Mouse (Mus musculus) right cerebral cortex, postnatal 4 days (tissue): ENCODE measurements at regions not wholly inside any gene's neighbourhood (a gene's known extent, or its start where the extent isn't known, plus 50 kb on each side); places are given as distances from the start of the nearest gene placed in this dataset.

Experiments used
- DNase-seq: peaks from one replicate; pipeline ENCODE4 v3.0.0-alpha.2; 2022

DNA sequence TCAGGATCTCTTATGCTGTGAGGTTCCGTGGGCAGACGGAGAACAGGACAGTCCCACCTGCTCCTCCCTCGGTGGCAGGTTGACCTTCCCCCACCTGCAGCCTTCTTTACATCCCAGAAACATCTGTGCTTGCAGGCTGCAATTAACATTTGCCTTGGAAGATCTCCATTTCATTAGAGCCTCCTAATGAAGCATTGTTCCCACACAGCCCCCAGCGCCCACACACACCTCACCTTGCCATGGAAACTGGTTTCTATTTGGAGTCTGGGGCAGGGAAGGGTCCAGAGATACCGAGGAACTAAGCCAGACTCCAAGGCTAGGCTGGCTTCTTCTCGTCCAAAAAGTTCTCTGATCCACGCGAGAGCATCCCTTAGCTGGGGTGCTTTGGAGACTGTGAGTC, 56.6 kb upstream of the Rpl38 start:
- DNase-seq: no peak

DNA sequence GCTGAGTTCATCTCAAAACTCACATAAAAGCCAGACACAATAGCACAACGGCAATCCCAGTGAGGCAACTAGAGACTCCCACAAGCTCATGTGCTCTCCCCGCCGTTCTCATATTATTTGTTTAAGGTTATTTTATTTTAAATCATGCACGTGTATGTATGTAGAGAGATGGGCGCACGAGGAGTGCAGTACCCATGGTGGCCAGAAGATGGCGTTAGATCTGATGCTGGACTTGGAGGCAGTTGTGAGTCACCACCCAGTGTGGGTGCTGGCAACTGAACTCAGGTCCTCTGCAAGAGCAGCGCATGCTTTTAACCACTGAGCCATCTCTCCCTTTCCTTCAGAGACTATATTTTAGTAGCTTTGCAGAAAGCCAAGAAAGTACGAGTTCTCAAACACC, 60.3 kb upstream of the Rpl38 start:
- DNase-seq: no peak

DNA sequence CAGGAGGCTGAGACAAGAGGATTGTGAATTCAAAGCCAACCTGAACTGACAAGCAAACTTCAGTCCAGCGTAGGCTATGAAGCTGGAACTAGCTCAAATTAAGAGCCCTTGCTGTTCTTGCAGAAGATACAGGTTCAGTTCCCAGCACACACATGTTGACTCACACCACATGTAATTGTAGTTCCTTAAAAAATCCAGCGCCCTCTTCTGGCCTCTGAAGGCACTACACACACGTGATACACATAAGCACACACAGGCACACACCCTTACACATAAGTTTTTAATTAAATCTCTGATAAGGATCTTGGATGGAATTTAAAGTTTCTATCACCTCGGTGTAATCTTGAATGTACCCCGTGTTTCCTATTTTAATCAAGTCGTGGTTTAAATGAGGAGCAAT, 65.2 kb upstream of the Rpl38 start:
- DNase-seq: no peak

DNA sequence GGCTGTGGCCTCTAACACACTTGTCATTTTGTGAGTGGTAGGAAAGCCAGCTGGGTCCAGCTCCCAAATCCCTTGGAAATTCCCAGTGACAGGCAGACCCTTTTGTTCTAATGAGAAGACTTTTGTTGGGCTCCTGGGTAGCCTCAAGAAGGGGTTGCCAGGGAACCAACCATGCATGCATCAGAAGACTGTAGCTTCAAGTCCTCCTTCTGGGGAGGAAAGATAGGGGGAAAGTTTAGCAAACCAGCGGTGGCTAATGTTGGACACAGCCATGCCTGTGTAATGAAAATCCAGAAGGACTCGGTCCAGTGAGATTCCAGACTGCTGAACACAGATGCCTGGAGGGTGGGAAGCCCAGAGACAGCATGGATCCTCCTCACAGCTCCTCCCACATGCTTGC, 71.1 kb upstream of the Rpl38 start:
- DNase-seq: no peak

DNA sequence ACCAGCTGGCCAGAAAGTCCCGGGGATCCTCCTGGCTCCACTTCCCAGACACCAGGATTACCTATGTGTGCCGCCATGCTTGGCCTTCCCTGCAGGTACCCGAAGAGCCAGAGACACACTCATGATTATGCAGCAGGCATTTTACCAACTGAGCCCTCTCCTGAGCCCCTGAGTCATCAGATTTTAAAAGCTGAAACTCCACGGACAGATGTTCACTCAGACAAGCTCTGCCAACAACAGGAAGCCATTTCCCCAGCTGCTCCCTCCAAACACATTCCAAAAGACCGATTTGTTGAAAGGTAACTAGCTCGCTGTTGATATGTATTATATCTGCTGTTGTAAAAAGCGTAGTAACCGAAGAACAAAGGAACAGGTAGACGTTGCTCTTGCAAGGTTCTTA, 75.4 kb upstream of the Rpl38 start:
- no peak for DNase-seq

DNA sequence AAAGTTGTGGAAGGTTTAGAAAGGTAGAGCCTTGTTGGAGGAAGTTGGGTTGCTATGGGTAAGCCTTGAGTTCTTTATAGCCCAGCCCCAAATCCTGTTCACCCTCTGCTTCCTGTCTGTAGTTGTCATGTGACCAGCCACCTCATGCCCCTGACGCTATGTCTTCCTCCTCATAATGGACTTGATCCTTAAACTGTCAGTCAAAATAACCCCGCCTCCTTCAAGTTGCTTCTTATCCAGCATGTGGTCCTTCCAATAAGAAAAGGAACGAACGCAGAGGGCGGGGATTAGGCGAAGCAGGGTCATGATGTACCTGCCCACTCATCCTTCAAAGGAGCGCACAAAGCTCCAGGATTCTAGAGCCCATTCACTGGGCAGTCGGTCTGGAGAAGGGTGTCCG, 79.8 kb upstream of the Rpl38 start:
- DNase-seq: no peak

DNA sequence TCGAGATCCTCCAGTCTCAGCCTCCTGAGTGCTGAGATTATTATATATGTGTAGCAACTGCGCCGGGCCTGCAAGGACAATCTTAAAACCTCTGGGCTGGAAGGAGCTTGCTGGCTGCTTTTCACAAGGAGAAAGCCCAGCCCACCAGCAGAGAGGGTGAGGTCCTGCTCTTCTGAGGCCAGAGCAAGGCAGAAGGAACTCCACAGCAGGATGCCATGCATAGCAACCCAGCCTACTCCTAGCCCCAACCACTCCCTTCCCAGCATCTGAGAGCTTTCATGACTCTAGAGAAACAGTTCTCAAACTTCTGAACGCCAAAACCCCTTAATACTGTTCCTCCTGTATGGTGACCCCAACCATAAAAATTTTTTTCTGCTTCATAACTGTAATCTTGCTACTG, 80.3 kb upstream of the Rpl38 start:
- no peak for DNase-seq

DNA sequence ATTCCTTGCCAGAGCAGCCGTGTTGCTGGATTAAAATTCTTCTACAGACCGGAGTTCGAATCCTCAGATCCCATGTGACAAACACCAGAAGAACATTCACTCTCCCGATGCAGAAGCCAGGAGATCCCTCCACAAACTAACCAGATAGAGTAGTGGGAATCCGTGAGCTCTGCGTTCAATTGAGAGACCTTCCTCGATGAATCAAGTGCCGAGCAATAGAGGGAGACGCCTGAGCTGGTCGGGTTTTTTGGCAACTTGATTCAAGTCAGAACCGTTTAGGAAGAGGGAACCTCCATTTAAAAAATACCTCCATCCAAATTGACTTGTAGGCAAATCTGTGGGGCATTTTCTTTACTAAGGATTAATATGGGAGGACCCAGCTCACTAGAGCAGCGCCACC, 81.9 kb upstream of the Rpl38 start:
- no peak for DNase-seq

DNA sequence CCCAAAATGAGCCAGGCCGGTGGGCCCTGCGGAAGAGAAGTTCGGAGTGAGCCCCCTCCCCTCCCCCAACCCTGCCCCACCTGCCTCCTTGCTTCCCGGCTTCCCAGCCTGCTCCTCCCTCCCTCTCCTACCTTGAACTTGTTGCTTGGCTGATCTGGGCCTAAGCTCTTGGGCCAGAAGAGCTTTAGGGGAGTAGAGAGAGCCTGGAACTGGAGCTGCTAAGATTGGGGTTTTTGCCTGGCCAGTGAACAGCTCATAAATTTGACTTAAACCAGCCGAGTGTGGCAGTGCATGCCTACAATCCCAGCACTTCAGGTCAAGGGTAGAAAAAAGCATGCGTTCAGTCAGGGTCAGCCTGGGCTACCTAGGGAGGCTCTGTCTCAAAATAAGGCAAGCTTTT, 83.5 kb upstream of the Rpl38 start:
- DNase-seq: no peak

DNA sequence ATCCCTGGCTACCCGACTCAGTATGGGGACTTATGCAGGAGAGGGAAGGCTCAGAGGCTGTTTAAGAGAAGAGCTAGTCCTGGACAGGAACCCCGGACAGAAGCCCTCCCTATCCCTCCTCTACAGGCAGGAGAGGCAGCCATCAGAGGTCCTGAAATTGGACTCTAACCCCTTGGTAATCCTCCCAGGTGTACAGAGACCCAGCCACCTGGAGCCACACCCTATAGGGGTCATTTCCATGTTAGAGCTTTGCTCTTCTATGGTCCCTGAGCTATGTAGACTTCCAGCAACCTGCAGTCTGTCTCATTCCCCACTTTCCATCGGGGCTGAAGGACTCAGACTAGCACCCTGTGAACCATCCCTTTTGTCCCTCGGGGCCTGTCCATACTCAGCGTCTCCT, 84.2 kb upstream of the Rpl38 start:
- DNase-seq: no peak

DNA sequence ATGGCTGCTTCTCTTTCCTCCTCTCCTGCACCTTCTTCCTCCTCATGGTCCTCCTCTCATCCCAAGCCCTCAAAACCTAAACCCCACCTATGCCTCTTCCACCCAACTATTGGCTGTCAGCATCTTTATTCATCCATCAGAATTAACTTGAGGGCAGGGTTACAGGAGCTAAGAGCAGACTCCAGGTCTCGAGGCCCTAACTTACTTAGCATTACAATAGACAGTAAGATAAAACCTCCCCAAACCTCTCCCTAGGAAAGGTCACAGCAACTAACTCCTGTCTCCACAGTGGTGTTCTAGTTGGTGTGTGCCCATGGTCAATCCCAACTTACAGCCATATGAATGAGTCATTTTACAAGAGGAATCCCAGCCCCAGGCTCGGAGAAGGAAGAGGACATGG, 88.3 kb upstream of the Rpl38 start:
- no peak for DNase-seq

DNA sequence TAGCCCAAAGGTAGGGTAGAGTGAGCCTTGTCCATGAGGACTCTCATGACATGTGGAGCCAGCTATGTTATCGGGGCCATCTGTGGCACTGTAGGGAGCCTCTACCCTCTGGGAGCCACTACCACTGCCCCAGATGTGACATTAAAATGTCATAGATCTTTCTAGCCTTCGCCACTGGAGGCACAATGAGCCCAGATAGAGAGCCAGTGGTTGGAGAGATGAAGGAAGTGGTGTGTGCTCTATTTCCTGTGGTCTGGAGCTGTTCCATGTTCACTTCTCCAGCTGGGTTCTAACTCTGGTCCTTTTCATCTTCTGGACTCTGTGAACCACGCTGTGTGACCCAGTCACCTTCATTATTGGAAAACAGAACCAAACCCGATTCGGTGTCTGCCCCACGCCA, 89.8 kb upstream of the Rpl38 start:
- no peak for DNase-seq

DNA sequence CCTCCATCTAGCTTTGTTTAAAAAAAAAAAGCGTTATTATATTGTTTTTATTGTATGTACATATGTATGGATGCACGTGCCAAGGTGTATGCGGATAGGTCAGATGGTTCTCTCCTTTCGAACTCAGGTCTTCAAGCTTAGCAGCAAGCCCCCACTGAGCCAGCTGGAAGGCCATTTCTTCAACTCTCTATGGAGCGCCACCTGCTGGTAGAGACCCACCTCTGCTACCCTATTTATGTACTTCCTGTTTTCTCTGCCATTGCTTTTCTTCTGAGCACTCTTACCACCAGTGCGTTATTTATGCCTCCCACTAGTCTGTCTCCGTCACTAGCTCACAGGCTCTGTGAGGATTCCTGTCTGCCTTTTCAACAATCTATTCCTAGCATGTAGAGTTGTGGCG, 91.5 kb upstream of the Rpl38 start:
- DNase-seq: no peak

DNA sequence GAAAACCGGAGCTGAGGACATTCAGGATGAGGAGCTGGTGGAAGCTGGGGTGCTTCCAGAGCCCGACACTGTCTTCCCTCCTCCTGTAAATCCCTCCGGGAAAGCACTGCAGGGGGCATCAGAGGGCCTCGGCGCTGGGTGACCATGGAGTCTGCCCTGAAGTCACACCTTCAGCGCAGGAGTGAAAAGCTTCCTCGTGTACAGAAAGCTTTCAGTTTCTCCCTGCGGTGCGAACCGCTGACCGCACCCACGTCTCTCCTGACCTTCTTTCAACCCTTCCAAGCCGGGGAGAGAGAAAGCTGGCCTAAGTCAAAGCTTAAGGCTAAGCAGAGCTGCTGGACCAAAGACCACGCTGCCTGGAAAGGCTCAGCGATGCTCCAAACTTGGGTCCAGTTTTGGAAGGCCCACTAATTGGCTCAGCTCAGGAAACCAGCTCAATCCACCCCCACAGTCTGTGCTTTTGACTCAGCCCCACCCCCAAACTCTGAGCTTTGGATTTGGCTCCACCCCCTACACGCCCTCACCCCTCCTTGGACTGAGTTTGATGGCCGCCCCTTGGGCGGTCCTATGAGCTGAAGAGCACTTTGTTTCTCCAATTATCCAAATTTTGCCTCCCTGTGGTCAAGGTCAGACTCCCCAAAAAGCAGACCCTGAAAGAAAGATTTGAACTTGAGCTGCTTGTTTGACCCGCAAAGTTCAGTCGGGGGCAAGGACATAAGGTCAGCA, 97.0 kb upstream of the Rpl38 start:
- no peak for DNase-seq

DNA sequence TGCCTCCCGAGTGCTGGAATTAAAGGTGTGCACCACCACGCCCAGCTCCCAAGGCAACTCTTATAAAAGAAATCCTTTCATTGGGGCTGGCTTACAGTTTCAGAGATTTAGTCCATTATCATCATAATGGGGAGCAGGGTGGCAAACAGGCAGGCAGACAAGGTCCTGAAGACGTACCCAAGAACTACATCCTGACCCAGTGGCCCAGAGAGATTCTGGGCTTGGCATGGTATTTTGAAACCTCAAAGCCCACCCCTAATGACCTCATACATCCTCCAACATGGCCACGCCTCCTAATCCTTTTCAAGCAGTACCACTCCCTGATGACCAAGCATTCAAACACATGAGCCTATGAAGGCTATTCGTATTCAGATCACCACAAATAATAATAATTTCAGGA, 98.2 kb upstream of the Rpl38 start:
- no peak for DNase-seq

DNA sequence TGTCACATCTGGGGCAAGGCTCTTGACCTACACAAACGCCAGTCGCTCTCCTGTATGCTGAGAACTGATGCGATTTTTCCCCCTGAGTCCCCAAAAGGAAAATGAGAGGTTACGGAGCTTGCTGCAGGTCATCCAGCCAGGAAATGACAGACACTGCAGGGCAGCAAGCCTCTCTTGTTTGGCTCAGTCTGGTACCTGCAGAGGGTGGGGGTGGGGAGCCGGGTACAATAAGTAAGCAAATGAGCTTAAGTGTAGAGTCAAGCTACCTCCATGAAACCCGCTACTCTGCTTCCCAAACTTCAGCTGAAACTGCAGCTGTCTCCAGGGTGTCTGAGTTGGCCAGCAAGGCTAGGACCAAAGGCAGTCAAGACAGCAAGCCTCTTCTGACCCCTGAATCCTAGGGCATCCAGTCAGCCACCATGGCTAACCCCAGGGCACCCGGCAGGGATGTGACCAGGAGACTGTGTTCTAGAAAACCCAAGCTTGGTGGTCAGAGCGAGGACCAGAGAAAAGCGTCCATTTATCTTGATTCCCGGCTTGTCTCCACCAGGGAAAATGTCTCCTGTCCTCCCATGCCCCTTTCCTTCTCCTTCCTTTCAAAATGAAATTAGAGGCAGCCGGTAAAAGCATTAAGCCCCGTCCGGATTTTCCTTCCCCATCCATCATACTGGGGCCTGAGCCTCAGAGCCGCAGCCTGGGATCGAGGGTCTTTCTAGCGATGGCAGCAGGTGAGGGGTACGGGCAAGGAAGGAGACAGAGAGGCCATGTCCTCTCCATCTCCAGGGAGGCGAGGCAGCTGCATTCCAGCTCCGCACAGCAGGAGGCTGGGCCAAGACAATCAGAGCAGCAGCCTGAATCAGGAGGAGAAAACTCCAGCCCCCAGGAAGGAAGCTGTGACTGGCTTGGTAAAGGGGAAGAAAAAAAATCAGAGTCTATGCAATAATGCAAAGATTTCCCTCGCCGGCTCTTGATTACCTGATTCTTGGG, 100.2 kb upstream of the Rpl38 start:
- DNase-seq: no peak

DNA sequence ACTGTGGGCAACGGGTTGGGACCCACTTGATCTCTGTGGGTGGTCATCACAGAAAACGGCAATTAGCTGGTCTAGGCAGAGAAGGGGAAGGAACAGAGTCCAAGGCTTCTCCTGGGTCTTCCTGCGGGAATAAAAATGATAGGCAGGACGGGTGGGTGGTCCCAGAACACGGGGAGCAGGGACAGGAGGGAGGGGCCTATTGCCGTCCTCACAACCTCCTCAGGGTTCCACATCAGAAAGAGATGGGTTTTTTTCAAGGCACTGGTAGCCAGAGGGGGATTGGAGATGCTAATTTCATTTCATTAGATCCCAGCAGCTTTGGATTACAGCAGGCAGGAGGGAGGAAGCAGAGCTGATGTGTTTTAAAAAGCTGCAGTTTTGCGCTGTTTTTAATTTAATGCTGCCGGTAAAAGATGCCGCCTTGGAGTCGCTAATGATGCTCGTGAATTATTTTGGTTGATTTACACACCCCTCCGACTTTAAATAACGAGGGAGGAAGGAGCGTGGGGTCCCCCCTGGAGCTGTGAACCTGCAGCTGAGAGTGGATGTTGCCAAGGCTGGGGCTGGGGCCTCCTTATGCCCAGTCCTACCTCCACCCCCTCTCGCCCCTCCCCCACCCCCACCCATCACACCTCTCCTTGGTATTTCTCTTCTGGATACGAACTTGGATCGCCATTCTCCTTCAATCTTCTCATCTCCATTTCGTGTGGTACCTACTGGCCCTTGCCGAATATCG, 101.1 kb upstream of the Rpl38 start:
- no peak for DNase-seq

DNA sequence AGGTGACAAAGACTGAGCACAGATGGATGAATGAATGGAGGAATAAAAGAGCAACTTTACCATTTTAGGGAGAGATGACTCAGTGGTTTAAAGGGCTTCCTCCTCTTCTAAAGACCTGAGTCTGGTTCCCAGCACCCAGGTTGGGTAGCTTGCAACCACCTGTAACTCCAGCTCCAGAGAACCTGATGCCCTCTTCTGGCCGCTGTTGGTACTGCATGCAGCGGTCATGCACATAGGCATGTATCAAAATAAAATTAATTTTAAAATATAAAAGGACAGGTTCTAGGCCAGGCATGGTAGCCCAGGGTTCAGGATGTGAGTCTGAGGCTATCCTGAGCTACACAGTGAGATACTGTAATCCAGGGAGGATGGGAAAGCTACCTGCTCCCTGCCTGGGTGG, 103.4 kb upstream of the Rpl38 start:
- DNase-seq: peak; percentile 32

DNA sequence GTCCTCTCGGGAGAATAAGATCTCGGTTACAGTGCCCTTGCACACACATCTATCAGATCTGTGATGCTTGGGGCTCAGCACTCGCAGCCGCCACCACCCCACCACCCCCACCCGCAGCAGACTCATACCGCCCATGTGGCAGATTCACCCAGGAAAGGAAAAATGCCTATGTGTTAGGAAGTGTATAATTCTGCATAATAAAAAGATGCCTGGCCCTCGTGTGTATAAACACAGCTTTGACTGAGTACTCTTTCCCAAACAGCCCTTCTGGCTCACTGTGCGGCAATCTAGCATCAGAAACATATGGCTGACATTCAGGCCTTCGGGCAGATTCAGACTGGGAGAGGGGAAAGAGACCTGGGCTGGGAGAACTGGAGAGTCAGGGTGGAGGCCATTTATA, 105.2 kb upstream of the Rpl38 start:
- DNase-seq: no peak

DNA sequence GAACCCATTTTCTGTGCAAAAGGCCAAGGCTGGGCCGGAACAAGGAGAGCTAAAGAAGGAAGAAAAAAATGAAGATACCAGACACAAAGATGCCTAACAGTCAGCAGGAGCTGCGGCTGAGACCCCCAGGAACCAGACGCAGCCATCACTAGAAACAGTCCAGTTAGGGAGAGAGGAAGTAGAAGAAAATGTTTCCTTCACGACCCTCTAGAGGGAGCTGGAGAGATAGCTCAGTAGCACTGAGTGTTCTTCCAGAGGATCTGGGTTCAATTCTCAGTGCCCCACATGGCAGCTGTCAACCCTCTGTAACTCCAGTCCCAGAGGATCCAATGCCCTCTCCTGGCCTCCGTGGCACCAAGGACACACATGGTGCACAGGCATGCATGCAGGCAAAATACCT, 113.7 kb upstream of the Rpl38 start:
- DNase-seq: no peak

DNA sequence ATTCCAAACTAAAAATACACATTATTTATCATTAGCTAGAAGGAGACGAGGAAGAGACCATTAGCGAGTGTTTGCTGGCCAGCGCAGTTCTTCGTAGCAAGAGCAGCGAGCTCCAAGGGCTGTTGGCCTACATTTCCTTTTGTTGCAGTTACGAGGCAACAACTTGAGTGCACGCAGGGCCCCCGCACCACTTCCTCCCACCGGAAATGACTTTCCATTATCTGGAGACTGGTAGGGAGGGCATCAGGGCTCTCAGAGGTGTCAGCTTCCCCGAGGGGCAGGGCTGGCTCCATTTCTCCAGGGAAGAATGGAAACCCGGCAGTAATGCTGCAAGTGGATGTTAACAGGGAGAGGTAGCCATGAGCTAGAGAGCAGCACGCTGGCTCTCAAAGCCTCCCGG, 114.3 kb upstream of the Rpl38 start:
- no peak for DNase-seq

DNA sequence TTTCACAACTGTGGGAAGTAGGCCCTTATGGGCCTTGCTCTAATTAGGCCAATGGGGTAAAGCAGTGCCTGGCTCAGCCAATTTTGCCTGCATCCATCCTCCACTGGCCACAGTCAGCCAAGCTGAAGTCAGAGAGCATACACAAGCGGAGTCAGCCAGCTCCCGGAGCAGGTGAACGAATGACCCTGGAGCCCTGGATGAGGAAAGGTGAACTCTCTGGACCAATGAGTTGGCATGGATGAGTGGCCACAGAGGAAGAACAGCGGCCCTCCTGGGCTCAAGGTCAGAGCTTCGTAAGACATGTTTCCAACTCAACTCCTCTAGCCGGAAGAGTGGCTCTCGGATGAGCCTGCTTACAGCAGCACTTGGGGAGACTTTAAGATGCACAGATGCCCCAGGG, 116.1 kb upstream of the Rpl38 start:
- no peak for DNase-seq

DNA sequence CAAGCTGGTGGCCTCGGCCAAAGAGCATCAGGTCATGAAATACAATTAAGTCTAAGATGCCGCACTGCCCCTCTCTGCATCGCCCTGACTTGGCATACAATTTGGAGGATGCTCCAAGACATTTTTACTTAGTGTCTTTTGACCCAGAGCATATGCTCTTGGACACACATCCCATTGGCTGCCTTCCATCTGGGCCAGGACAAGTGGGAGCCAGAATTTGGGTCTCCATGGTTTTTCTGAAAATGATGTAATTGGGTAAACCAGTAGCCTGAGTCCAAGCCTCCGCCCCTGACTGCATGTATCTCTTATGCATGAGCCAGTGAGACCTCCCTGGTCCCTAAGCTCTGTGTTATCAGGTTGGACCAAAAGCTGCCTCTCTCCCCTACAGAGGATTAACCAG, 117.1 kb upstream of the Rpl38 start:
- no peak for DNase-seq

DNA sequence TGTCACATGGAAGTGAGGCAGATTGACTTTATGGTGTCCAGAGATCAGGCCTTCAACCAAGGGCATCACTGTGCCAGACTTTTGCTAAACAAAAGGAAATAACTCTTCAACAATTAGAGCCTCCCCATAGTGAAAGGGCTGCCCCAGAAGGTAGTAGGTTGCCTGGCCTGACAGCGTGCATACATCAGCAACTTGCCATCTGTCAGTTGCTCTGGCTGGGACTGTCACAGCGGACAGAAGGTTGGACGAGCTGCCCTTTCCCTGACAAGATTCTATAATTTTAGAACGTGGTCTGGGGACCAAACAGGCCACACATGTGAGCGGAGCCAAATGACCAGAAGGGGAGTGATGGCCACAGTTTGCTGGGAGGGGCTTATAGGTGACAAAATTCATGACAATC, 119.7 kb upstream of the Rpl38 start:
- DNase-seq: no peak
